Mouse (Mus musculus) thymus, adult 18-20 months (tissue): ENCODE data around the gene Mov10l1.

Source experiments
- DNase-seq, 2 experiments: peaks; one replicate each; pipeline ENCODE4 v3.0.0; 2022; ENCODE audit warnings: mixed read lengths in 2 of 2

Mov10l1 gene

GRCm38 (mm10) chr15:88982534-88983079 is at the start of gene Mov10l1:
Gene Mov10l1 (plus strand): TSS chr15:88982909.
- no peak for DNase-seq

- no peak for DNase-seq
These were observed 48.6 kb upstream of the Mov10l1 start for GRCm38 (mm10) chr15:88934141-88934540.

GRCm38 (mm10) chr15:88936619-88937290 is 46.0 kb upstream of the Mov10l1 start:
- DNase-seq = no peak

GRCm38 (mm10) chr15:88937291-88937650 is 45.4 kb upstream of the Mov10l1 start:
- DNase-seq = no peak

GRCm38 (mm10) chr15:88942783-88943182 is 39.9 kb upstream of the Mov10l1 start:
- DNase-seq = no peak

- DNase-seq = no peak
These were observed 38.7 kb upstream of the Mov10l1 start for GRCm38 (mm10) chr15:88943896-88944551.

GRCm38 (mm10) chr15:88946851-88947250 is 35.9 kb upstream of the Mov10l1 start:
- DNase-seq = no peak

GRCm38 (mm10) chr15:88951246-88951645 is 31.5 kb upstream of the Mov10l1 start:
- no peak for DNase-seq

GRCm38 (mm10) chr15:88954368-88955072 is 28.2 kb upstream of the Mov10l1 start, which contains the start of gene Ttll8:
Gene Ttll8 (minus strand): TSS chr15:88954418.
- no peak for DNase-seq

- no peak for DNase-seq
These were observed 27.4 kb upstream of the Mov10l1 start for GRCm38 (mm10) chr15:88955342-88955741.

GRCm38 (mm10) chr15:88957522-88957921 is 25.2 kb upstream of the Mov10l1 start:
- no peak for DNase-seq

GRCm38 (mm10) chr15:88964070-88964578 is 18.6 kb upstream of the Mov10l1 start:
- no peak for DNase-seq

GRCm38 (mm10) chr15:88972300-88972699 is 10.4 kb upstream of the Mov10l1 start:
- no peak for DNase-seq

- DNase-seq = no peak
These were observed 4.2 kb upstream of the Mov10l1 start, which contains the start of gene Mlc1 for GRCm38 (mm10) chr15:88978281-88979137. Gene Mlc1 (minus strand): TSS chr15:88979007.

GRCm38 (mm10) chr15:88979138-88979446 is 3.6 kb upstream of the Mov10l1 start:
- DNase-seq = no peak

- DNase-seq = no peak
These were observed 6.5 kb downstream of the Mov10l1 start for GRCm38 (mm10) chr15:88989236-88989635.

GRCm38 (mm10) chr15:88998636-88999035 is 15.9 kb downstream of the Mov10l1 start:
- DNase-seq = no peak

- DNase-seq = no peak
These were observed 16.4 kb downstream of the Mov10l1 start for GRCm38 (mm10) chr15:88999124-88999523.

GRCm38 (mm10) chr15:89000367-89000766 is 17.7 kb downstream of the Mov10l1 start:
- DNase-seq = no peak

- no peak for DNase-seq
These were observed 18.5 kb downstream of the Mov10l1 start for GRCm38 (mm10) chr15:89001245-89001644.

GRCm38 (mm10) chr15:89007002-89007401 is 24.3 kb downstream of the Mov10l1 start:
- no peak for DNase-seq

GRCm38 (mm10) chr15:89007781-89008180 is 25.1 kb downstream of the Mov10l1 start:
- DNase-seq = no peak
